Mouse (Mus musculus) liver, embryonic 18 days (tissue): ENCODE measurements around the gene Arl6. TPM values are rescaled to one million over a fixed set of nuclear protein-coding genes. Genes with fewer than 3 reads are reported as not detected.

ENCODE experiments used
- polyA plus RNA-seq: library from polyadenylated mRNA; depleted of rRNA; stranded (reverse); fragments of >200 nt; gene quantifications from 2 replicates; pipeline ENCODE4 v1.2.3, GENCODE M21; 2012; rRNA removed

The Arl6 gene
- polyA plus RNA-seq = 1.1 and 1.2 TPM in 2 replicates

DNA sequence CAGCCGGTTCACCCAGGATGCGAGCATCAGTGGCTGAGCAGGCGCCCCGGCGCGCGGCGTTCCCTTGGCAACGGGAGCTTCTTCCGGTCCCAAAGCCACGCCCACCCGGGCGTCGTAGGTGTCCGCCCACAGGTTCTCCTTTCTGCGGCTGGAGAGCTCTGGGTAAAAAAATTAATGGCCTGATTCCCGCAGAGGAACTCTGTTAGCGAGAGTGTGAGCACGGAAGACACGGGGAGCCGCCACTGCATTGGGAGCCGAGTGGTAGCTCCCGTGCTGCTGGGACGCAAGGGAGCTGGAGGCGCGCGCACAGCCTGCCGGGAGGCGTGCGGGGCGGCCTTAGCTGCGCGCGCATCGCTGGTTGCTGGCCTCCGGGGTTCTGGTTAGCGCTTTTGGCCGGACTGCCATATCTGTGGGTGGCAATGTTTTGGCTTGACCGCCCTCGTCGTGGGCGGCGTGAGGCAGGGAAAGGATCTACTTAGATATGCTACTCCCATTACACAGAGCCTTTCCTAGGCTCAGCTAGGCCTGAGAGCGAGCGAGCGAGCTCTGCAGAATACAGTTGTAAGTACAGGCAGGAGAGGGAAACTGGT is at the start of gene Arl6:
Gene Arl6, minus strand, starts transcription at position 290 of the 590 bp plus-strand sequence.

DNA sequence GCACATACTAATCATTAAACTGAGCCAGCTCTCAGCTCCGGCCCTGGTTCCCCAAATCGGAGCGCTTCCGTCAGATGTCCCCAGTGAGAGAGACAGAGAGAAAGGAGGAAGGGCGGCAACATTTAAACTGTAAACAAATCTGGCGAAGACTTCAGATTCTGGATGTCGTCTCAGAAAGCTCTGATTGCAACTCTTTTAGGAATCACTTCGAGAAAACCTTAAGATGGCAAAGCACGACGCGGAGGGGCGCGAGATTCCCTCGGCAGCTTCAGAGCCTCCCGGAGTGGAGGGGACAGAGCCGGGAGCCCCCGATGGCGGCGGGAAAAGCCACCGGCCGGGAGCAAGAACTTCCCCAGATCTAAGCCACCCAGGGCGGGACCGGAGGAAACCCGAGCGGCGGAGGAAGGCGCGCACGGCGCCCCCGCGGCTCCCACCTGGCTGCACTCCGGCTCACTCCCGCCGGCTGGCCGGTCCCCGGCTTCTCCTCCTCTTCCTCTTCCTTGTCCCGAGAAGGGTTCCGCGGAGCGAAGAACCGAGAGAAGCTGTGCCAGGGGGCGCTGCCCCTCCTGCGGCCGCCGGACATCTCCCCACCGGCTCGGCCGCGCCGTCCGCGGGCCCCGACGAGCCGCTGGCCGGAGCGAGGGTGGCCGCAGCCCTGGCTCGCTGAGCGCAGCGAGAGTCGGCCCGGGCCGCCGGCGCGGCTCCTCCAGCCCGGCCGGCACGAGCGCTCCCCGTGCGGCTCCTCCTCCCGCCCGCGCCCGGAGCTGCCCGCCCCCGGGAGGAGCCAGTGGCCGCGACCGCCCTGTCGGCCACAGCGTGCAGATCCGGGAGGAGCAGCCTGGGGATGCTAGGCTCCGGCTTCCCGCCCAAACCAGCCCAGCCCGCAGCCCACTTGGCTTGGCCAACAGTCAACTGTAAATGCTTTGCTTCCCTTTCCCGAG is 38.6 kb downstream of the Arl6 start, which contains the start of gene Crybg3:
Gene Crybg3, minus strand, starts transcription at position 669 of the 941 bp plus-strand sequence.

Other genes starting within 250 kb of the Arl6 start
- gene Gabrr3, start 232.1 kb downstream of the Arl6 start, polyA plus RNA-seq = not detected in 2 replicates
- 5.8 TPM in 2 replicates for gene Riox2, start 167.6 kb downstream of the Arl6 start, polyA plus RNA-seq
- 0.82 and 0.89 TPM in 2 replicates for gene Crybg3, start 38.4 kb downstream of the Arl6 start, polyA plus RNA-seq